Mouse (Mus musculus) thymus, postnatal 36 days (tissue): ENCODE results near the gene Sf3b4.
"Not testable (repeated sequence)": the region's sequence is repeated elsewhere in the genome, so short reads cannot be mapped to it uniquely, and the experiment has no call there.

ENCODE experiments used
- DNase-seq, 2 experiments: peaks; one replicate each; pipeline ENCODE4 v3.0.0; 2022; ENCODE audit warnings: mixed read lengths in 2 of 2

Gene Sf3b4

DNA sequence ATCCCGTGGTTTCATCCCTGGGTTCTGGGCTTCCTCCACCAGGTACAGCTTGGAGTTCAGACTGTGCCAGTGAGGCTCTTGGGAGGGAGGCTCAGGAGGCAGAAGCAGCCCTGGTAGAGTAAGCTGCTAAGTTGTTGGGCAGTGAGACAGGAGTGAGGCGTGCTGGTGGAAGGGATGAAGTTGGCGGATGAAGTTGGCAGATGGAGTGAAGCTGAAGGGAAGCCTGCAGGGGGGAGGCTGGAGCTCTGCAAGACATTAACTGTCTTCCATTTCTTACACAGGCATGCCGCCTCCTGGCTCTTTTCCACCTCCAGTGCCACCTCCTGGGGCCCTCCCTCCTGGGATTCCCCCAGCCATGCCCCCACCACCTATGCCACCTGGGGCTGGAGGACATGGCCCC is 1.9 kb downstream of the Sf3b4 start:
- not testable (repeated sequence) for DNase-seq

DNA sequence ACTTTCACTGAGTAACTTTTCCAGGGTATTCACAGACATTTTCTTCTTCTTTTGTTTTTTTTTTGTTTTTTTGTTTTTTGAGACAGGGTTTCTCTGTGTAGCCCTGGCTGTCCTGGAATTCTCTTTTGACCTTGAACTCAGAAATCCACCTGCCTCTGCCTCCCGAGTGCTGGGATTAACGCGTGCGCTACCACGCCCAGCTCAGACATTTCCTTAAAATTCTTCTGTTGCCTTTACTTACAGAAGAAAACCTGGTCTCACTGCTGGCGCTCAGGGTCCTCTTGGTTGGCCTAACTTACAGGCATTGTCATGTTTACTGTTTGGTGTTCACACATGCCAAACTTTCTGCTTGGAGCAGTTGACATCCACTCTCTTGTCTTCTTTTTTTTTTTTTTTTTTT is 3.1 kb downstream of the Sf3b4 start:
- no peak for DNase-seq

DNA sequence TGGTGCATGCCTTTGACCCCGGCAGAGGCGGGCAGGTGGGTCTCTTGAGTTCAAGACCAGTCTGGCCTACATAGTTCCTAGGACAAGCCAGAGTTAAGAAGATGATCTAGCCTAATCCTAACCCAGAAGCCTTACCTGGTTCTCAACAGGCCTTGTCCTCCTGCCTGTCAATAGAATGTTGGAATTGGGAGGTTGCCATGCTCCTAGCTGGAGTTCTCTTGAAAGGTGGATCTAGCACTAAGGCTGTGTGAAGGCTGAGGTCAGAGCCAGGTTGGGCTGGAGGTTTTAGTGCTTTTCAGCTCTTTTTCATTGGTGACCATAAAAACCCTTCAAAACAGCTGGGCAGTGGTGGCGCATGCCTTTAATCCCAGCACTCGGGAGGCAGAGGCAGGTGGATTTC is 6.3 kb downstream of the Sf3b4 start:
- DNase-seq, result no peak

DNA sequence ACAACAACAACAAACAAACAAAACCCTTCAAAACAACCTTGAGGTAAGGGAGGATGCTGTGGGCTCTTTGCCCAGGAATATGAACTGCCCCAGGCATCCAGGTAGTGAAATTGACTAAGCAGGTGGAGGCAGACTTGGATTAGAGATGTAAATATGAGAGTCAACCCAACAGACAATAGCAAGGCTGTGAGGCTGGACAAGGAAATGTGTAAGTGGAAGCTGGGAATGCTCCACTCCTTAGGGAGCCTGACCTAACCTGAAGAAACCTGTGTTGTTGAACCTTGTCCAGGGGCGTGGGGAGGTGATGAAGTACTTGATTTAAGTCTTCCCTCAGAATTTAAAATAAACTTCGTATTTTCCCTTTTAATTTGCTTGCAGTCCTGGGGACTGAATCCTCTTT is 6.8 kb downstream of the Sf3b4 start:
- no peak for DNase-seq

DNA sequence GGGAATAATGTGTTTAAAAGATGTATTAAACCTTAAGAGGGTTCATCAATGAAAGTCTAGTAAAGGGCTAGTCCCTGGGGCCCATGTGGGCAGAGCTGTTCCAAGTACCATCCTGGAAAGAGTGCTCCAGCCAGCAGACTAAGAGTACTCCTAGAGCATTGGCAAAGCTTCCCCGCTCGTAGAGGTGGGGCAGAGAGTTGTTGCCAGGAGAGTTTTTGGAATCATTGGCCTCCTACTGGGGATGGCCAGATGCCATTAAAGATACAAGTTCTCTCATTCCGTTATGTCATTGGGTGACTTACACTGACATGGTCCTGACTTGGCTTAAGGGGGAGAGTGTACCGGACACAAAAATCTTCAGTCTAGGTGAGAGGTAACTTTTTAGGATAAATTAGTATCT is 7.4 kb downstream of the Sf3b4 start:
- DNase-seq, result no peak

DNA sequence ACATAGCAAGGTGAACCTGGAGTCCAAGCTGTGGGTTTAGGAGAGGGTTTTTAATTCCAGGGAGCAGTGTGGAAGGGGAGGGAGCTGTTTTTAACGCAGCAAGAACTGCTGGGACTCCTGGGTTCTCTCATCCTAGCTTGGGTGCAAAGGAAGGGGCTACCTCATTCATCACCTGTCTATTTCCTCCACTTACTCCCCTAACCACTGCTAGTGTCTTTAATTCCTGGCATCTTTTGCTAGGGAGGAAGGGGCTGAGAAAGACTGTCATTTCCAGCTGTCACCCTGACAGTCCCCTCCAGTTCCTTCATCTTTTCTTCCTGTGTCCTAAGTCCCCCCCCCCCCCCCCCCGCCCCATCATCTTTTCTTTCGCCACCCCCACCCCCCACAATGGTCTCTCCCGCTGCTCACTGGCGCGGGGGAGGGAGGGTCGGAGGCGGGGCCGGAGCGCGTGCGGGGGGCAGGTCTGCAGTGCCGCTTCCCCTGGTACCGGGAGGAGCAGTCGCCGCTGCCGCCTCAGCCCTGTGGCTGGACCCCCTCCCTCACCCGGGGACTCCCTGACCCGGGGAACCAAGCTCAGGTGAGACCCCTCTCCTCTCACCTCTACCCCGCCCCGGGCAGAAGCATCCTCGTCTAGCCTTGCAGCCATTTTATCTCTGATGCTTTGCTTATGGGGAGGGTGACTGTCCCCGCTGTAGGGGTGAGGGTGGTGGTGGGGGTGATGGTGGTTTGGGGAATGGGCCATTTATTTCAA is 8.8 kb downstream of the Sf3b4 start, which contains the start of gene Sv2a:
Gene Sv2a (plus strand): TSS at position 425 of the 751 bp plus-strand sequence.
- peak; percentile 51 to 63 for DNase-seq

DNA sequence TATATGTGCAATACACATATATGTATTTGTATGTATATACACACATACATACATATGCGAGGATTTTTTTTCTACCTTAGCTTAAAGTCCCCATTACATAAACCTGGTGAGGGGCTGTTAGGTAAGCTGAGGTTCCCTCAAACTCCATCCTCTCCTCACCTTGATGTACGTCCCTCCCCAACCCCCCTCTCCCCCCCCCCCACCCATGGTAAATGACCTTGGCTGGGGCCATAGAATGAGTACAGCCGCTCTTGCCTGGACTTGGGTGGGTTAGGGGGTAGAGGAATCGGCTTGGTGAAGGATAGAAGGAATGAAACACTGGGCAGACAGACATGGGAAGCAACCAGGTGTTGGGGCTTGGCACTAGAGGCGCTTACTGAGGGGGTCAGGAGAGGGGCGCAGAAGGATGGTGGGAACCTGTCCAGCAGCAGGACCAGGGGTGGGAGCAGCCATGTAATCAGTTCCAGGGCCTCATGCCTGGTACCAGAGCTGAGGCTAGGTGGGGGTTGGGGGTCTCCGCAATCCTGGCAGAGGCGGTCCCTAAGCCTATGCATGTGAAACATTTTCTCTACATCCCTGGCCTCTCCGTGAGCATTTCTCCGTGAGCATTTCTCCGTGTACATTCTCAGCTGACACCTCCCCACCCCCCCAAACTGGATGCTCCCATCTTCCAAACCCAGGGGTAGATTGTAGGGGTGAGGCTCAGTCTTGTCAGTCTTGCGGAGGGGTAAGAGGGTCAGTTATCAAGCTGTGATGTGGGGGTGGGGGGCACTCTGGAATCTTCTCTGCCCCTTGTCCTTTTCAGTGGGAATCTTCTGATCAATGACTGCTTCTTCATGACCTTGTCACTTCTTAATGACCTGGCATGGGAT is 9.6 kb downstream of the Sf3b4 start:
- no peak for DNase-seq

DNA sequence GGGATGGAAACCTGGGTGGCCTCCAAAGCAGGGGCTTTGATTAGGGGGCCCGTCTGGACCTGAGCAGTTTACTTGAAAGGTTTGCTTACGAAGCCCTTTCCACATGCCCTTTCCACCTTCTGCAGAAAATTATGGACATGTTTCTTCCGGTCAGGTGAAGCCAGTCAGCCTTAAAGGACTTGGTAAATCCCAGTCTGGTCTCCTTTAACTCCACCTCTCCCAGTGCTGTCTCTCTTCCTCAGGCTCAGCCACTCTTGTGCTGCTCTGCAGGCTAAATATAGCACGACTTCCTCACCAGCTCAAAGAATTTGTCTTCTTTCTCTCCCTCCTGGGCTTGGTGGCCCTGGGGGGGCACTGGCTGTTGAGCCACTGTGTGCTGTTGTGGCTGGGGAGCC is 10.2 kb downstream of the Sf3b4 start:
- no peak for DNase-seq

GRCm38 (mm10) chr3:96192977-96193376 is 20.8 kb downstream of the Sf3b4 start:
- DNase-seq, result no peak

GRCm38 (mm10) chr3:96194966-96195365 is 22.8 kb downstream of the Sf3b4 start:
- DNase-seq, result no peak

- no peak for DNase-seq
These were observed 23.6 kb downstream of the Sf3b4 start for GRCm38 (mm10) chr3:96195616-96196313.

DNA sequence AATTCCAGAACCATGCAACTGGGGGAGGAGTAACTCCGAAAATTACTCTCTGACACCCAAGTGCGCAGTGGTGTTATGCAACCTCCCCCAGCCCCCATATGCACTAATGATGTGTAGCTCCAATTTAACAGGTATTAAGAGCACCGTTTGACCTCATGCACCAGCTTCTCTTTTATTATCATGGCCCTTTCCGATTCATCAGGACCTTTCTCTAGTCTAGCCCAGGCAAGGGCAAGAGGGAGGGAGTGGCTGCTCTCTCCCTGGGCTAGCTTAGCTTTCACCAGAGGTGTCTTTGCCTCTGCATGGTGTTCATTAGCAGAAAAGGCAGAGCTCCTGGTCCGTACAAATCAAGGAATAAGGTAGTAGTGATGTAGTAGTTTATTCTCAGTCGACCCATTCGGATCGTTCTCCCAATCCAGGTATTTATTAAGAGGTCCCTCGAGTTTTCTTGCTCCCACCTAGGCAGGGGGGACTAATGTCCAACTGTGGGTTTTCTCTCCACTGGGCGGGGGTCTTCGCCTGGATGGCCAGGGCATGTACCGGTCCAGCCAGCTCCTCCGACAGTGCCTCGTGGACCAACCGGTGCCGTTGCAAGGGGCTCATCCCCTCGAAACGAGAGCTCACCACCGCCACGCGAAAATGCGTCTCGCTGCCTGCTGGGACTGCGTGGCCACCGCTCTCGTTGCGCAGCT is 24.5 kb downstream of the Sf3b4 start:
- DNase-seq, result no peak

GRCm38 (mm10) chr3:96197129-96197749 is 25.1 kb downstream of the Sf3b4 start:
- peak; percentile 80 to 87 for DNase-seq

DNA sequence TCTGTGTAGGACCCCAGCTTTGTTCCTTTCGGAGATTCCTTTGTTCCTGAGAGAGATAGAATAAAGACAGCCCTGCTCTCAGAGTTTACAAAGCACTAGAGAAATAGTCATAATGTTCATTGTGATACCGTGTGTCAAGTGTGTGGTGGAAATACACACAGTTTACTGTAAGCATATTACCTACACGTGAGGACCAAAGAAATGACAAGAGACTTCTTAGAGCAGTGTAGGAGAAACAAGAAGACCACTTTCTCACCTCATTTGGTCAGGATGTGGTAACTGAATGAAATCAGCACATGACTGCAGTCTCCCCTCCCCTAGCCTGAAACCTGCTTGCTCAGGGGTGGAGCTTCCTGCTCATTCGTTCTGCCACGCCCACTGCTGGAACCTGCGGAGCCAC is 26.0 kb downstream of the Sf3b4 start:
- peak; percentile 22 to 63 for DNase-seq

GRCm38 (mm10) chr3:96198601-96199251 is 26.6 kb downstream of the Sf3b4 start:
- not testable (repeated sequence) for DNase-seq

- DNase-seq, result no peak
These were observed 27.6 kb downstream of the Sf3b4 start for GRCm38 (mm10) chr3:96199731-96200130.

DNA sequence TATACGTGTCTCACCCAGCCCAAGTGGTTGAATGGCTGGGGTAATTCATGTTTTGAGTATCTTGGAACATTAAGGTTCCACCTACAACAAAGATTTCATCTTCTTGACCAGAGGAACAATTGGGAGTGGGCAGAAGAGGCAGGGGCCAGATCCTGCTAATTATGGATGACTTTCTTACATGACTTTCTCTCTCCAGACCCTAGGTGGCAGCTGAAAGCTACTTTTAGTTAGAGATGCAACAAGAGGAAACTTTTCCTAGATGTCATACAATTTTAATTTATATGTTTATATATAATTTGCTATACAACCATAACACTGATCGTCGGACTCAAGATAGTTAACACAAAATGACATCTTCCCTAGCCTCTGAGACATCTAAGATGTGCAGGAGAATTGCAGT is 35.7 kb downstream of the Sf3b4 start:
- DNase-seq, result no peak

GRCm38 (mm10) chr3:96209242-96209641 is 37.1 kb downstream of the Sf3b4 start:
- DNase-seq, result no peak

GRCm38 (mm10) chr3:96219191-96219641 is 47.1 kb downstream of the Sf3b4 start:
- peak; percentile 50 to 52 for DNase-seq

- peak; percentile 84 to 85 for DNase-seq
These were observed 47.6 kb downstream of the Sf3b4 start, which contains the start of the genes Bola1 and Hist2h2ab for GRCm38 (mm10) chr3:96219661-96220130. Bola1 (minus strand) TSS chr3:96219709. Hist2h2ab (plus strand) TSS chr3:96219865.

GRCm38 (mm10) chr3:96220131-96220764 is 48.1 kb downstream of the Sf3b4 start:
- not testable (repeated sequence) for DNase-seq
